Mouse (Mus musculus) mature B cell (primary cell): ENCODE measurements around the gene Dand5.
"Not testable (repeated sequence)": the region's sequence is repeated elsewhere in the genome, so short reads cannot be mapped to it uniquely, and the experiment has no call there.

Experiments used
- in situ Hi-C: fragments of 300-500 bp; cut with MboI; formaldehyde crosslinking; loops from 2 replicates; pipeline ENCODE4 v1.14.3; 2019

The Dand5 gene

DNA sequence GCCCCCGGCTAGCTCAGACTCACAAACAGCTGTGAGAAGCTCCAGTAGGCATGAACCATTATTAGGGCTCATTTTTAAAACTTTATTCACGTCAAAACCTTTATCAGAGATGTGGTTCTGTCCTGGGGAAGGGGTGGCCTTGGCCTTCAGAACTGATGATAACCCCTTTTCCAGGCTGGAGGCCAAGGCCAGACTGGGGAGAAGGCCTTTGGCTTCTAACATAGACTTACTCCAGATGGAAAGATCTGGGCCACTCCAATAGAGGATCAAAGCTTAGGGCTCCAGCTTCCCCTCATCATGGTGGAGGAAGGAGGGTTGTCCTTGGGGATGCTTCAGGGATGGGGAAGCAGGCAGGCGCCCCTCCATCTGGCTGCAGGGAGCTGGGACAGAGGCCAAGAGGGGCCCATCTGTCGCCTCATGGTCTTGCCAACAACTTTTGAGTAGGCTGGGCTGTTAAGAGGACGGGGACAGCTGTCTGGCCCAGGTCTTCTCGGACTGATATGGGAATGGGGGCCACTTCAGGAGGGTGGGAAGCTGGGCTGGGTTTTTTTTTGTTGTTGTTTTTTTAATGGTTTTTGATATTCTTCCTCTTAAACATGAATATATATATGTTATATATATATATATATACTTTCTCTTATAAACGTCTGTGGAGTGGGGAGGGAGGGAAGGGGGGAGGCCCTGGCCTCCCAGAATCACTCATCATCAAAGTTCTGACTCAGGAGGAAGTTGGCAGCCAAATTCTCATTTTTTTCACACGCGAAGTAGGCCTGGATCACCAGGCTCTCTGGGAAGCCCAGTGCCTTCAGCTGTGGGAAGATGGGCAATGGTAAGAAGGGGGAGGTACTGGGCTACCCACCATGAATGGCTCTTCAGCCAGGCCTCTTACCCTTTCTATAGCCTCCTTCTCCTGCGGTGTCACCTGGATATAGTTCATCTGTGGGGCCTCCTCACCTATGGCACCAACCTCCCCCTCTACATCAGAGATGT is 12.5 kb upstream of the Dand5 start:
- in situ Hi-C loops: no loop called here

GRCm38 (mm10) chr8:84834002-84834865 is 11.6 kb upstream of the Dand5 start:
- in situ Hi-C loops: no loop called here

DNA sequence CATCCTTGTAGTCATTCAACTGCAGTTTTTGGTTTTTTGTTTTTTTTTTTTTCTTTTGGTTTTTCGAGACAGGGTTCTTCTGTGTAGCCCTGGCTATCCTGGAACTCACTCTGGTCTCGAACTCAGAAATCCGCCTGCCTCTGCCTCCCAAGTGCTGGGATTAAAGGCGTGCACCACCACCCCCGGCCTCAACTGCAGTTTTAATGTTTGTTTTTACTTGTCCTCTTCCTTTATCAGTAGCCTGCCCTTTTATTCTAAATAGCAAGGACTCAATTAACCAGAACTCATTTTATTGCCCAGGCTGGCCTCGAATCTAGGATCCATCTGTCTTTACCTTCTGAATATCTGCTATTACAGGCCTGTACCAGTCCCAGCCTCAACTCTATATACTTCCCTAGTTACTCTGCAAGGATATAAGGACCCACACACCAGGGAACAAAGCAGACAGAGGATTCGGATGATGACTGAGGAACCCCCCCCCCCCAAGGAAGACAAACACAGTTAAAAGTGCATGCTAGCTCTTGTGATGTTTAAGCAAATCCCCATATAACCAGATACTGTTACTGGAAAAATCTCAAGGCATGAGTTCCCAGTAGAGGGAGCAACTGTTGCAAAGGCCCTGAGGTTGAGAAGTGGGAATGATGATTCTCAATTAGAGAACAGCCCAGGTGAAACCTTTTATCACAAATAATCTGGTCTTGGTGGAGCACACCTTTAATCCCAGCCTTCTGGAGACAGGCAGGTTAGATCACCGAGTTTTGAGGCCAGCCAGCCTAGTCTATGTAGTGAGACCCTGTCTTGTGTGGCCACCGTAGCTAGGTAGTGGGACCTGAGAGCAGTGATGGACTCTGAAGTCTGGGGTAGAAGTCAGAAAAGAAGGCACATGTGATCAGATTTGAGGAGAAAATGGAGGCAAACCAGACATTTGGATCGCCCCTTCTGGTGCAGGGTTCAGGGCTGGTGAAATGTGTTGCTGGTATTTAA is 10.4 kb upstream of the Dand5 start:
- in situ Hi-C loops: no loop called here

DNA sequence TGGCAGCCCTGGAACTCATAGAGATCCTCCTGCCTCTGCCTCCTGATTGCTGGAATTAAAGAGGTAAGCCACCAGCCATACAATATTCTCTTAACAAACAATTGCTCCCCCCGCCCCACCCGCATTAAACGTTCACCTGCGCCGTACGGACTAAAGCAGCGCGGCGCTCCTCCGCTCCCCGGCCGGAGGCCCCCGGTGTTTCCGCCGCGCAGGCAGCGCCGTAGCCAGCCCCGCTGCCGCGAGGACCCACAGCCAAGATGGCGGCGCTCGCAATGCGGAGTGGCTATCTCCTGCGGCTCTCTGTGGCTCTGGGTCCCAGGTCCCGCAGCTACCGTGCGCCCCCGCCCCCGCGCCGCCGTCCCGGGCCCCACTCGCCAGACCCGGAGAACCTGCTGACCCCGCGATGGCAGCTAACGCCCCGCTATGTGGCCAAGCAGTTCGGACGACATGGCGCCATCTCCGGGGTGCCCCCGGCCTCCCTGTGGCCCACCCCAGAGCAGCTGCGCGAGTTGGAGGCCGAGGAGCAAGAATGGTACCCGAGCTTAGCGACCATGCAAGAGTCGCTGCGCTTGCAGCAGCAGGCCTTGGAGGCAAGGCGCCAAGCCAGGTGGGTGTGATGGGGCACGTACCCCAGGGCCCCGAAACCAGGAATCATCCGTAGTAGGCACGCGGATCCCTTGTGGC is 9.6 kb upstream of the Dand5 start:
- in situ Hi-C loops: no loop called here

DNA sequence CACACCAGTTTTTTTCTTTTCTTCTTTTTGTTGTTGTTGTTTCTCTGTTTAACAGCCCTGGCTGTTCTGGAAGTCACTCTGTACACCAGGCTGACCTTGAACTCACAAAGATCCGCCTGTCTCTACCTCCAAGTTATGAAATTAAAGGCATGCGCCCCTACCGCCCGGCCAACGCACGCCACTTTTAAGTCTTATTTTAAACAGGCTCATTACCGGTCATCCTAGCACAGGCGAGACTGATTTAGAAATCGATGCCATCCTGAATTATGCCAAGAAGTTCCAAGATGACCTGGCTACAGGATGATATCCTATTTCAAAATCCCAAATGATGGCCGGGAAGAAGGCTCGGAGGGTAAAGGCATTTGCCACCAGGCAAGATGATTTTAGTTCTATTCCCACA is 8.9 kb upstream of the Dand5 start, which contains the start of gene Gadd45gip1:
Gadd45gip1 (plus strand) TSS at position 33 of the 400 bp plus-strand sequence.
- in situ Hi-C loops: no loop called here

GRCm38 (mm10) chr8:84826518-84826917 is 3.9 kb upstream of the Dand5 start:
- in situ Hi-C loops: not testable (repeated sequence)

- in situ Hi-C loops: no loop called here
Measured at GRCm38 (mm10) chr8:84825636-84826035, 3.0 kb upstream of the Dand5 start.

DNA sequence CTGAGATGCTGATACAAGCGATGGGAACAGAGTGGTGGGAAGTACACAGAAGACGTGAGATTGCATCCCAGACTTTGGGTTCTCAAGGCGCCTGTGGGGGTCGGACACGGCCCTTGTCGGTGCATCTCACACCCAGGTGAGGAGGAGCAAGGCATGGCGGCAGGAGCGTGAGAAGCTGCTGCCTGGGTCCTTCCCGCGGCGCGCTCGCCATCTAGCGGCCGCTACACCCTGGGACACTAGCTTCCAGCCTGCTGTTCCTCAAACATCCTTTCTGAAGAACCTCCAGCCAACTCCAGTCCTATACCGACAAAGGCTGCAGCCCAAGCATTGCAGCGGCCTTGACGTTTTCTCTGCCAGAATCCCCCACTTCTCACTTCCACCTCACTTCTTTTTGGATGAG is 1.0 kb upstream of the Dand5 start:
- in situ Hi-C loops: no loop called here

DNA sequence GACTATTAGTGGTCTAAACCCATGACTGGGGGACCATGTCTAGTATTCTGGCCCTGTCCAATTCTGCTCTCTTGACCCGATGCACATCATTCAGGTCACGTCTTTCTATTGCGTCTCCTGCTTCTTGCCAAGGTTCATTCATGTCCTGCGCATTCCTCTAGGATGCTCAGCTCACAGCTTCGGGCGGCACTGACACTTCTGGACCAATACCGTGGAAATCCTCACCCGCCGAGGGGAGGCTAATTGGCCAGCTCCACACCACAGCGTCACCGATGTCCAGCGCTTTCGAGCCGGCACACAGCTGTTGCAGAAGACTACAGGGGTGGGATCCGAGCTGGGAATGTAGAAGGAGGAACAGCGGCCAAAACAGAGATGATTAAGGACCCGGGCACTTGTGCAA is 6.5 kb downstream of the Dand5 start:
- in situ Hi-C loops: no loop called here

DNA sequence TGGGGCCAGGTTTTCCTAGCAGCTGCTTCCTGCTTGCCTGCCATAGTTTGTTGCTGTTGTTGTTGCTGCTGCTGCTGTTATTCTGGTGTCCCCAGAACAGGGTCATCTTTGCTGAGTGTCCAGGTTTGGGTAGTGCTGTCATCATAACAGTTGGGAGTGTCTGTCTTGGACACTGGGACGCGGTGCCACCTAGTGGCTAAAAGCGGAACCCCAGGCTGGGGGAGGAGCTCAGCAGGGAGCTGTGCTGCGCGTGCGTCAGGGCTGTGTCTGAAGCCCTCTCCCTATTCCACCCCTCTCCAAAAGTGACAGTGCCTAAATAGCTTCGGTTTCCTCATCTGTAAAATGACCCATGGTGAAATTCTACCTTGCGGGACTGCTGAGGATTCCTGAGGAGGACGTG is 7.1 kb downstream of the Dand5 start:
- in situ Hi-C loops: no loop called here

GRCm38 (mm10) chr8:84814555-84815441 is 7.8 kb downstream of the Dand5 start:
- in situ Hi-C loops: loop anchor here (5.0 kb wide), 1 partner anchor 107 kb away; no protein-coding TSS in a partner anchor

GRCm38 (mm10) chr8:84814240-84814554 is 8.4 kb downstream of the Dand5 start:
- in situ Hi-C loops: loop anchor here (5.0 kb wide), 1 partner anchor 107 kb away; no protein-coding TSS in a partner anchor

DNA sequence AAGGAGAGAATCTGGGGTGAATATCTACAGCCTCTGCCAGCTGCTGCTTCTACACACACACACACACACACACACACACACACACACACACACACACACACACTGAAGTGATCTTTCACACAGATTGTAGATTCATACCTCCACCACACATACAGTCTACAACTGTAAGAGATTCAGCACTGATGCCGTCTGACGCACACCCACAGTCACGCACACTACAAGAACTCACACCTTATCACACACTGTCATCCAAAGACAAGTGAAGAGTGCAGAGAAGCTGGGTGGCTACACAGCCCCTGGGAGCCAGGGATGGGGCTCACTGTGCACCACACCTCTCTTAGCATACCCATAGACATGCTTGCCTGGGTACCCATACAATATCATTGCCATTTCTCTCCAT is 8.8 kb downstream of the Dand5 start:
- in situ Hi-C loops: loop anchor here (5.0 kb wide), 1 partner anchor 107 kb away; no protein-coding TSS in a partner anchor

DNA sequence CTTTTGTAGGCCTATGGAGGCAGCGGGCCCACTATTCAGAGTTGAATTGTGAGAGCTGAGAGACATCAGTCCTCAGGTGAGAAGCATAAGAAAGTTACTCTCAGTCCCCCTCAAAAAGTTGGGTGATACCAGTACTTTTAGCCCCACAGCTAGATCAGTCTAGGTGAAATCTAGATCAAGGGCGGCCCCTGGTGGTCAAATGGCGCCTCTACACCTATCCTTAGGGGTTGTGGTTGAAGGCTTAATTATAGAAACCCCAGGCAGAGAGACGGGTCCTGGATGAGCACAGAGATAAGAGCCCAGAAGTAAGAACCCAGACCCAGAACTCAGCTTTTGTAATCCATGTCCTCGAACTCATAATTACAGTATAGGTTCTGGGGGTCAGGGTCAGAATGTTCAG is 9.6 kb downstream of the Dand5 start:
- in situ Hi-C loops: loop anchor here (5.0 kb wide), 1 partner anchor 106 kb away; no protein-coding TSS in a partner anchor

DNA sequence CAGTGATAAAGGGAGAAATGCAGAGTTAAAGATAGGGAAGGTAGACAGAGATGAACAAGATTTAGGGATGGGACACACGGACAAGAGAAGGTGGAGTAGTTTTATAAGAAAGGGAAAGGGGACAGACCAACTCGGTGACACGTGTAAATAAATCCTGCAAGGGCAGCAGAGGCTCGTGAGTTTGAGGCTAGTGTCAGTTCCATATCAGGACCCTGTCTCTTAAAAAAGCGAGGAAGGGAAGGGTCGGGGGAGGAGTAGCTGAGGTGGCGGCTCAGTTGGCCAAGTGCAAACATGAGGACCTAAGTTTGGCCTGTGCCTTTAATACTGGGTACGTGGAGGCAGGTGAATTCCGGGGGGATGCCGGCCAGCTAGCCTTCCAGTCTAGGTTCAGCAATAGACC is 11.3 kb downstream of the Dand5 start:
- in situ Hi-C loops: loop anchor here (5.0 kb wide), 1 partner anchor 104 kb away; no protein-coding TSS in a partner anchor

DNA sequence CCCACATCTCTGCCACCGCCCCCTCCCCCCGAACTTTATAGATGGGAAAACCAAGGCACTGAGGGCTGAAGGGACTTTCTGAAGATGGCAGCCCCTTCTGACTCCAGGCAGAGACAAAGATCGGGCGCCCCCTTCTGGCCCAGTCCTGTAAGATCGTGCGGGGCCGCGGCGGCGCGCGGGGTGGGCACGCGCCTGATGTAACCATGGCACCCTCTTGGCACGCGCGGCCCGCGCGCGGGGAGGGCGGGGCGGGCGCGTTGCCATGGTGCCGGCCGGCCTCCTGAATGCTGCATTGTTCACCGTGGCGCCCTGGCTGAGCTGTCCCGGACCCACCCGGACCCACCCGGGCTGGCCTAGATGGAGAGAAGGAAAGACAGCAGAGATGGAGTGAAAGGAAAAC is 11.7 kb downstream of the Dand5 start:
- in situ Hi-C loops: loop anchor here (5.0 kb wide), 1 partner anchor 104 kb away; no protein-coding TSS in a partner anchor

GRCm38 (mm10) chr8:84809941-84810280 is 12.7 kb downstream of the Dand5 start:
- in situ Hi-C loops: loop anchor here (5.0 kb wide), 1 partner anchor 103 kb away; no protein-coding TSS in a partner anchor

GRCm38 (mm10) chr8:84809109-84809940 is 13.3 kb downstream of the Dand5 start:
- in situ Hi-C loops: no loop called here

DNA sequence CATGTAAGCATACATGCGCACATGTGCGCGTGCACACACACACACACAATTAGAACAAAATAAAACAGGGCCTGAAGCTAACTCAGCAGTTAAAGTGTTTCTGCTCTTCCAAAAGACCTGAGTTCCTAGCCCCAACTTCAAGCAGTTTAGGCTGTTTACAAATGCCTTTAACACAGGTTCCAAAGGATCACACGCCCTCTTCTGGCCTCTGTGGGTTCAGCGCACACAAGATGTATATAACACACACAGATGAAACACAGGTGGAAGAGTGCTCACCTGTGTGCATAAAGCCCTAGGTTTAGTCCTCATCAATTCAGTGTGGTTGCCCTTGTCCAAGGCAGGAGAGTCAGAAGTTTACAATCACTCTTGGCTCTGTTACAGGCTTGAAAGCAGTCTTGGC is 16.6 kb downstream of the Dand5 start:
- in situ Hi-C loops: no loop called here
